Mouse (Mus musculus): Measurements from ENCODE around the gene Serinc5. TPM values are rescaled to one million over a fixed set of nuclear protein-coding genes. Genes with fewer than 3 reads are reported as not detected.
A peak's percentile ranks its signal among the peaks of the same experiment; 100 is the strongest.

The Serinc5 gene
- polyA plus RNA-seq (2016; fragmentation: Nextera tagmentation; extraction: Ambion mirVana): 26.7 and 27.6 TPM in 2 replicates

DNA sequence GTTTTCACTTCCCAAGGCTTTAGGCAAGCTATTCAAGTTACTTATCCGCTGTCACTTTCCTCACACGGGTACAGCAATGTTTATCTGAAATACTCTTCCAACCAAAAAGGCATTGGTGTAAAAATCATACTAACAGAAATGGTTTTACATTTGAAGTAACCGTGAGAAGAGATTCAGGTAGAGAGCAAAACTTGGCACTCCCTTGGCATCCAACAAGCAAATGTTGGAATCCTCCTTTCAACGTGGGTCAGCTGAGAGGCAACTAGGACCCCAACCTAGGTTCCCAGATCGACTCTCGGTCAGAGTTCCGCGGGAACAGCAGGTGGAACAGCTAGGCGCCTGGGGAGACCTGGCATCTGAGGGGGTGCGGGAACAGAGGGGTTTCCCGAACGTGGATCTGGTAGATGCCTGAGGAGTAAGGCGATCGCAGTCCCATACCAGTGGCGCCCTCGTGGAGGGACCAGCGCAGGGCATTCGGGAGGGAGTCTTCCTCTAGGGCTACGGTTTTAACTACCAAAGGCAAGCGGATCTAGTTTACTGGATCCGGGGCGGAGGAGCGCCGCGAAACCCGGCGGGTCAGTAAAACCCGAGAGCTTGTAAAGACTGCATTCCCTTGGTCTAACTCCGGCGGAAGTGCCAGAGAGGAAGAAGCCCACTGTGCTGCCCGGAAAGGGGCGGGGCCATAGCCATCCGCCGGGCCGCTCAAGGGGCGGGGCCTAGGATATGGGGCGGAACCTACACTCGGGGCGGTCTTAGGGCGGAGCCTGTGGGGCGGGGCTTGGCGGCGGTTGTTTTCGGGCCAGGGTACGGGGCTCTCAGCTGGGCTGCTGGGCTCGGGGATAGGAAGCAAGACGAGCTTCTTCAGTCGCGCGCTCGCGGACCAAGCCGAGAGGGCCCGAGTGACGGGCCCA is at the start of gene Serinc5:
Gene Serinc5, plus strand, starts transcription at position 781 of the 911 bp plus-strand sequence.
- Histone ChIP-seq H3K9me3 (replicated peaks) (no peaks in the 10 kb centered on the region), H3K36me3 (peaks cover 15% of the 10 kb centered on the region), H3K4me2 (peak within 1 kb of the TSS; percentile 92), H3K4me1 (peaks cover 49% of the 10 kb centered on the region), H3K27me3 (replicated peaks) (no peaks in the 10 kb centered on the region), H3K27ac (peak within 1 kb of the TSS; percentile 94), H3K9ac (peak within 1 kb of the TSS; percentile 94), H3K4me3 (peak within 1 kb of the TSS; percentile 91)
- under 1% methylated on average over 55 of the region's 55 CpGs for WGBS (ENCODE audit: insufficient replicate concordance)
- ATAC-seq: peak; percentile 92

DNA sequence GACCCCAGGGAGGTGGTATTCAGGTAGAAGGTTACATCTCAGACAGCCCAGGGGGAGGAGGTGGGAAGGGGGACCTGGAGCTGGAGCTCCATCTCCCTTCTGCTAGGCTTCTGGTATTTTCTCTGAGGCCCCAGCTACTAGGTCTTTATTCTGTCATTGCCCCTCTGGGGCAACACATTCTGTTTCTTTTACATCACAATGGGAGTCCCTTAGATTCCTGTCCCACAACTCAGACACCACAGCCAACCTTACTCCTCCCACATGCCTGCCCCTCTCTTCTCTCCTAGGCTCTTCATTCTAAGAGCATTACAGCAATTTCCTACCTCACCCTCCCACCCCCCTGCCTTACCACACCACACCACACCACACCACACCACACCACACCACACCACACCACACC is 34.8 kb upstream of the Serinc5 start, which contains the start of gene Spz1:
Gene Spz1, minus strand, starts transcription at position 101 of the 400 bp plus-strand sequence.
- H3K27me3 ChIP-seq (replicated peaks): 0 out of 2 replicates have a peak, but pooled peaks cover 2% of the 10 kb centered on the region
- H3K27ac ChIP-seq: no peak within 1 kb of the TSS
- no peaks in the 10 kb centered on the region for H3K9me3 ChIP-seq (replicated peaks)
- H3K4me1 ChIP-seq: peaks cover 9% of the 10 kb centered on the region
- no peak within 1 kb of the TSS for H3K9ac ChIP-seq
- no peaks in the 10 kb centered on the region for H3K36me3 ChIP-seq
- no peak within 1 kb of the TSS for H3K4me2 ChIP-seq
- H3K4me3 ChIP-seq: no peak within 1 kb of the TSS
- no peak for ATAC-seq

DNA sequence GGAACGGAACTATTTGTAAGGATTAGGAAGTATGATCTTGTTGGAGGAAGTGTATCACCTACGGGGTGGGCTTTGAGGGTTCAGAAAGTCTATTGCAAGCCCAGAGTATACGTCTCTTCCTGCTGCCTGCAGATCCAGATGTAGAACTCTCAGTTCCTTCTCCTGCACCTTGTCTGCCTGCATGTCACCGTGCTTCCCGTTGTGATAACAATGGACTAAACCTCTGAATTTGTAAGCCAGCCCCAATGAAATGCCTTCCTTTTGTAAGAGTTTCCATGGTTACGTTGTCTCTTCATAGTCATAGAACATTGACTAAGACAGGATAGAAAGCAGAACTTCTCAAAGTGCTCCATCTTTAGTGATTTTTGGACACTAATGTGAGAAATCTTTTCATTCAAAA is 34.2 kb upstream of the Serinc5 start:
- no peak for ATAC-seq
- Histone ChIP-seq H3K36me3 (no peaks in the 10 kb centered on the region), H3K9ac (no peak overlapping the region), H3K27ac (no peak overlapping the region), H3K9me3 (replicated peaks) (no peaks in the 10 kb centered on the region), H3K4me2 (no peak overlapping the region), H3K4me1 (peaks cover 13% of the 10 kb centered on the region), H3K4me3 (no peak overlapping the region), H3K27me3 (replicated peaks) (no peaks in the 10 kb centered on the region)
- WGBS (ENCODE audit: insufficient replicate concordance): 44% methylated on average over 6 of the region's 6 CpGs

DNA sequence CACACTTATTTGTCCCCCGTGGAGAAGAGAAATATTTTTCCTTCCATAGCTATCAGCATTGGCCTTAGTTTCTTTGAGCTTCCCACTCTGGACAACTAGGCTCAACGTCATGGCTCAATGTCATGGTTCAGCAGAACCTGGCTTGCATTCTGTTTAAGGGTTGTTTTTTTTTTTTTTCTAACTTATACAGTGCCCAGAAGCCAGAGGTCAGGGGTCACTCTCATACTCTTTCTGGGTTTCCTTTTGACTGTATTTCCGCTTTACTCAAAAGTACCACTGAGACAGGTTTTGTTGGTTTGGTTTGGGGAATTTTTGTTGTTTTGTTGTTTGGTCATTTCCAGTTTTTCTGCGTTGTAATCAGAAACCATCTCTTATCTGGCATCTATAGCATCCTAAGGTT is 32.7 kb upstream of the Serinc5 start:
- no peak overlapping the region for H3K4me2 ChIP-seq
- no peak for ATAC-seq
- H3K27me3 ChIP-seq (replicated peaks): no peaks in the 10 kb centered on the region
- no peak overlapping the region for H3K4me3 ChIP-seq
- WGBS (ENCODE audit: insufficient replicate concordance): 62% methylated on average over 4 of the region's 4 CpGs
- no peaks in the 10 kb centered on the region for H3K36me3 ChIP-seq
- H3K4me1 ChIP-seq: peaks cover 13% of the 10 kb centered on the region
- no peak overlapping the region for H3K27ac ChIP-seq
- no peaks in the 10 kb centered on the region for H3K9me3 ChIP-seq (replicated peaks)
- H3K9ac ChIP-seq: no peak overlapping the region

DNA sequence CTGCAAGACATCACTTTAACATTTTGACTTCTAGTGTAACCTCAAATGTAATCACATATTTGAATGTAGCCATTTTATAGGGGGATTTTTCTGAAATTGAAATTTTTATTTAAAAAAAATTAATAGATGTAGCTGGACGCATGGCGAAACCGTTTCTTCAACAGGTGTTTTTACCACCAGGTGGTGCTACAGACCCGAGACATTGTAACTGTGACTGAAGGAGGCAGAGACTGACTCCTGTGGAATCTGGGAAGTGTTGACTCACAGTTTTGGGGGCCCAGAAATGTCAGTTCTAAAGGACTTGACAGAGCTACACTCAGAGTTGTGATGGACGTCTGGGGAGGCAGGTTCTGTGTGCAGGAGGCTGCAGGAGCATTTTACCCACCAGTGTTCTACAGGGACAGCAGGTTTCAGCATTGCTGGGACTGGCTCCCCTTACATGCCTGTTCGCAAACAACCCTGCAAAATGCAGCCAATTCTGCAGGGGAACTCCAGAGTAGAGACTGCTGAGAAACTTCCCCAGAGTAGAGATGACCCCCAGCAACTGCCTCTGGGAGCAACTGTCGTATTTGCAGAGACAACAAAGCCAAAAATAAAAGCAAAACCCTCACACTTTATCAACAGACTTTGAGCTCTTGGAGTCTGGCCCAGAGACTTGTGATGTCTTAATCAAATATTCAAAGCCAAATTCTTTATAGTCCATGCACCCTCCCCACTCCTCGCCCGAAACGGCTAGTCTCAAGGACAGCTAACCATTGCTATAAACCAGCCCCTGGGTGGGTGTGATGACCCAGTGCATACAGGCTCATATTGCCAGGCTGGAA is 30.5 kb upstream of the Serinc5 start:
- Histone ChIP-seq H3K4me3 (no peak overlapping the region), H3K27ac (peak overlapping the region; percentile 33), H3K27me3 (replicated peaks) (no peaks in the 10 kb centered on the region), H3K4me2 (no peak overlapping the region), H3K9me3 (replicated peaks) (no peaks in the 10 kb centered on the region), H3K4me1 (peaks cover 13% of the 10 kb centered on the region), H3K36me3 (no peaks in the 10 kb centered on the region), H3K9ac (no peak overlapping the region)
- peak; percentile 74; the same call in 1 of the 2 replicates for ATAC-seq
- 38% methylated on average over 10 of the region's 10 CpGs for WGBS (ENCODE audit: insufficient replicate concordance)

DNA sequence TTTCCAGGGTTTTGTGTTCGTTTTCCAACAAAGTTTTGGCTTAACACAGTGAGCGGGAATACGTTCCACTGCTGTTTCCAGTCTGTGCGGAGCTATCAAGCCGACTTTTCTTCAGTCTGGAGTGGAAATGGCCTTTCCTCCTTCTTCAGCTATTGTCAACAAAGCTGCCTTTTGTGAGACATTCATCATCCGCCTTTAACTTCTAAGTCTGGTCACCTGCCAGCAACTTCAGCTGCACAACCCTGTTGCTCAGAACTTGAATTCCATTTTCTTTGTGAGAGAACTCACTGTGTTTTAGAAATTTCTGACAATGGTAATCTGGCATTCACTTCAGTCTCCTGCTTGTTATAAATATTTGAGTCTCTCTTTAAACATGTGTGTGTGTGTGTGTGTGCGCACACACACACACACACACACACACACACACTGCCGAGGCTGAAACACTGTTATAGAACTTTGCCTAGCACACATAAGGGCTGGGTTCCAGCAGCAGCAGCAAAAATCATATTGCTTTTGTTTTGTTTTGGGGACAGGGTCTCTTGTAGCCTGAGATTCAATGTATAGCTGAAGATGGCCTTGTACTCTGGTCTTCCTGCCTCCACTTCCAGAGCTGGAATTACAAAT is 26.7 kb upstream of the Serinc5 start:
- Histone ChIP-seq H3K27ac (0 out of 2 replicates have a peak overlapping the region, but pooled peaks have one; percentile 10), H3K27me3 (replicated peaks) (no peaks in the 10 kb centered on the region), H3K36me3 (no peaks in the 10 kb centered on the region), H3K9ac (no peak overlapping the region), H3K4me1 (peaks cover 38% of the 10 kb centered on the region), H3K4me3 (no peak overlapping the region), H3K4me2 (no peak overlapping the region), H3K9me3 (replicated peaks) (no peaks in the 10 kb centered on the region)
- WGBS (ENCODE audit: insufficient replicate concordance): 78% methylated on average over 8 of the region's 8 CpGs
- no peak for ATAC-seq

DNA sequence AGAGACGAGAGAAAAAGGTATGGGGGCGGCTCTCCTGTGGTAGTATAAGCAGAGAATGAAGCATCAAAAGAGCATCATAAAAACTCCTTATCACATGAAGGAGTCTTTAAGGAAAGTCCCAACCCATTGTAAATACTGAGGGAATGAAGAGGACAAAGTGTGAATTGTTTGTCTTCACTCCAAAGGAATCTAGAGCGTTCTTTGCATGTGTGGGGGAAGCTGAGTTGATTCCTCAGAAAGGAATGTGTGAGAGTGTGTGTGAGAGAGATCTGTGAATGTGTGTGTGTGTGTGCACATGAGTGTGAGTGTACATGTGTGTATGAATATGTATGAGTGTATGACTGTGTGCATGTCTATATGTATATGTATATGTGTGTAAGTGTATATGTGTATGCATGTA is 22.2 kb upstream of the Serinc5 start:
- no peak overlapping the region for H3K4me3 ChIP-seq
- peaks cover 63% of the 10 kb centered on the region for H3K4me1 ChIP-seq
- H3K27me3 ChIP-seq (replicated peaks): no peaks in the 10 kb centered on the region
- H3K9ac ChIP-seq: no peak overlapping the region
- ATAC-seq: no peak
- 73% methylated on average over 3 of the region's 3 CpGs for WGBS (ENCODE audit: insufficient replicate concordance)
- no peak overlapping the region for H3K4me2 ChIP-seq
- H3K9me3 ChIP-seq (replicated peaks): no peaks in the 10 kb centered on the region
- no peaks in the 10 kb centered on the region for H3K36me3 ChIP-seq
- peak overlapping the region; percentile 87 for H3K27ac ChIP-seq

DNA sequence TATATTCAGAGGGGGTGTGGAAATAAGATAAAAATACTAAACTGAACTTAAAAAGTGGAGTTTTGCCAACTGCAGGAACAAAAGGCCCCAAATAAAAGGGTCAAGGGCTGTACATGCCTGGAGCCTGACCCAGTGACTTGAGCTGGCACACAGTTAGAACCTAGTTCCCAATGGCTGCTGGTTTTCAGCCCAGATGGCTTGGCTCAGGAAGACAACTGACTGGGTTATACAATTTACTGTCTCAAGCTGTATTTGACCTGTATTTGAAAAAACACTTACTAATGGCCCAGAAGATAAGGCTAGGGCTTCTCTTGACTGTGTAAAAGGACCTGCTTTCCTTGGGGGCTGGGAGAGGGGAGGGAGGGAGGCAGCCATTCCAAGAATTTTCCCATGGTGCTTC is 21.6 kb upstream of the Serinc5 start:
- no peaks in the 10 kb centered on the region for H3K27me3 ChIP-seq (replicated peaks)
- peak overlapping the region; percentile 47 for H3K9ac ChIP-seq
- peak overlapping the region; percentile 87 for H3K27ac ChIP-seq
- 0 out of 2 replicates have a peak overlapping the region, but pooled peaks have one; percentile 10 for H3K4me2 ChIP-seq
- ATAC-seq: no peak
- no peaks in the 10 kb centered on the region for H3K9me3 ChIP-seq (replicated peaks)
- H3K4me3 ChIP-seq: no peak overlapping the region
- peaks cover 68% of the 10 kb centered on the region for H3K4me1 ChIP-seq
- no peaks in the 10 kb centered on the region for H3K36me3 ChIP-seq

DNA sequence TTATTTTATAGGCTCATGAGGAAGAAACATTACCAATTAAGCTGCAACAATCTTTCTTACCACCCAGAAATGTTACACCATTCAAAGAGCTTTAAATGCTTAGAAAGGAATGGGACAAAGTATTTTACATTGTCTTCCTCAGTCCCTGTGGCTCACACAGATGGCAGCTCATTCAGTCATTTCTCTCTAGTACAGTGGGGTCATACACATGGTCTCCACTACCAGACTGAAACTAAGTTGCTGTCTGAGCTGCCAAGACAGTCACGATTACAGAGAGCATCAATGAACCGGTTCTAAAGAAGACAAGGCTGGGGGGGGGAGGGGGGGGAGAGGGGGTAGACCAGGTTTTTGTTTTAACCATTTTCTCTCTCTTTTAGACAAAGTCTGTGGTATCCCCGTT is 19.7 kb upstream of the Serinc5 start:
- peaks cover 88% of the 10 kb centered on the region for H3K4me1 ChIP-seq
- ATAC-seq: no peak
- H3K27me3 ChIP-seq (replicated peaks): no peaks in the 10 kb centered on the region
- 54% methylated on average over 3 of the region's 3 CpGs for whole genome bisulfite sequencing (ENCODE audit: insufficient replicate concordance)
- H3K4me2 ChIP-seq: no peak overlapping the region
- no peaks in the 10 kb centered on the region for H3K36me3 ChIP-seq
- peak overlapping the region; percentile 97 for H3K27ac ChIP-seq
- no peak overlapping the region for H3K4me3 ChIP-seq
- no peak overlapping the region for H3K9ac ChIP-seq
- no peaks in the 10 kb centered on the region for H3K9me3 ChIP-seq (replicated peaks)

DNA sequence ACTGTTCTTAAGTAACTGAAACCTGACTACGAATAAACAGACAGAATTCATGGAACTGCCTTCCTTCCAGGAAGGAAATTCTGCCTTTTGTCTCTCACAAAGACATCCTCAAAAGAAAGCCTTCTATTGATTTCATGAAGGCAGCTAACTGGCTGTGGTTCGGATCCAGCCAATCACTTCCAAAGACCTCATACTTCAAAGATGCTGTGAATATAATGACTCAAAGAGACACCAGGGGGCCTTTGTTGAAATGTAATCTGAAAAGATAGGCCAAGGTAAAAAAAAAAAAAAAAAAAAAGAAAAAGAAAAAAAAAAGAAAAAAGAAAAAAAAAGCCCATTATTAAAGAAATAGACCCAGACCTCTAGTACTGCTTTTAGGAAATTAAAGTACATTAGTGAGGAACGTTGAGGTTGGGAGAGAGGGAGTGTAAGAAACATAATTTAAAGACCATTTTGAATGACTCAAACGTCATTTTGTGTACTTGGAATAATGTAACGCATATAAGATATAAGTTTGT is 18.6 kb upstream of the Serinc5 start:
- Histone ChIP-seq H3K36me3 (no peaks in the 10 kb centered on the region), H3K9me3 (replicated peaks) (no peaks in the 10 kb centered on the region), H3K27me3 (replicated peaks) (no peaks in the 10 kb centered on the region), H3K9ac (no peak overlapping the region), H3K27ac (peak overlapping the region; percentile 97), H3K4me3 (peak overlapping the region; percentile 18; the same call in 1 of the 2 replicates), H3K4me1 (peaks cover 92% of the 10 kb centered on the region), H3K4me2 (peak overlapping the region; percentile 66)
- WGBS (ENCODE audit: insufficient replicate concordance): 21% methylated on average over 5 of the region's 5 CpGs
- ATAC-seq: no peak

DNA sequence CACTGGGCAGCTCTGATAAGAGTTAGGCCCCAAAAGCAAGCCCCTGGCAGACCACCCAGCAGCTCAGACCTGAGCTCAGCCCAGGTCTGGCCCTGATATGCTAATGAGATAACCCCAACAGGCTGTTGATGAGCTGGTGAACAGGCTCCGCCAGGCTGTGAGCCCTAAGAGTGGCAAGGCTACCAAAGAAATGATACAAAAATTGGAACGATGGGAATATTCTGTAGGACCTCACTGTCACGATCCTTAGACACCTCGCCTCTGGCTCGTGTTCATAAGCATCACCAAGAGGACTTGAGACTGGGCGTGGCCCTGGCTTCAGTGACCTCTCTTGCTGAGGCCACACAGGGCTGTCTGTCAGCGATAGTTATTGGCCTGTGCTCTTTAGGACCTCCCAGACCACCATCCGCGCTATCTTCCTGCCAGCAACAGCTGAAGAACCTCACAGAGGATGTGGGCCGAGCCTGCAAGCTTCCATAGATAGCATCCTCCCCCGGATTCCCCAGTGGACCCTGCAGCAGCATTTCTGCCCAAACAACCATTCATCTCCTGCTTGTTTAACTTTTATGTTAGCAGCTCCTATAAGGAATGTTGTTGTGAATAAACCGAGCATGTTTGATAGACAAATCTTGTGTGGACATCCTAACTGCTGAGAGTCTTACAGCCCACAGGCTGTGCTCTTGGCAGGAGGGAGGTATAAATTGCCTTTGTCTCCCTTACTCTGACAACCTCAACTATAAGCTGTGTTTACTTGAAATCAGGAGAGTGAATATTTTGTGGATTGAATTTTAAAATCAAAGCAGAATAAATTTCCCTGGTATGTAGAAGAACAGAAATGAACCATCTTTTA is 17.9 kb upstream of the Serinc5 start:
- H3K4me1 ChIP-seq: peaks cover 88% of the 10 kb centered on the region
- H3K4me3 ChIP-seq: peak overlapping the region; percentile 18
- peak overlapping the region; percentile 66 for H3K4me2 ChIP-seq
- peak overlapping the region; percentile 97 for H3K27ac ChIP-seq
- no peaks in the 10 kb centered on the region for H3K9me3 ChIP-seq (replicated peaks)
- ATAC-seq: peak; percentile 95
- no peaks in the 10 kb centered on the region for H3K36me3 ChIP-seq
- H3K27me3 ChIP-seq (replicated peaks): no peaks in the 10 kb centered on the region
- 10% methylated on average over 12 of the region's 12 CpGs for WGBS (ENCODE audit: insufficient replicate concordance)
- H3K9ac ChIP-seq: peak overlapping the region; percentile 55
